Mouse (Mus musculus) liver, embryonic 16.5 days (tissue): Measurements from ENCODE around the gene Ptger1. TPM values are rescaled to one million over a fixed set of nuclear protein-coding genes. Genes with fewer than 3 reads are reported as not detected.

Experiments
- ATAC-seq: fragments of 200-750 bp; cut with Nextera tagmentation; 2 replicates; pipeline ENCODE4 v1.8.0; 2017; ENCODE audit warnings: low read depth, mild to moderate bottlenecking, moderate number of reproducible peaks, moderate library complexity
- H3K27ac ChIP-seq: fragments of 300-500 bp; sonication (generic); 2 replicates; pipeline ENCODE4 v1.5.1; 2014; ENCODE audit warnings: mild to moderate bottlenecking, low read length
- H3K27me3 ChIP-seq: fragments of 300-500 bp; sonication (generic); 2 replicates; pipeline ENCODE4 v1.6.1; 2014; ENCODE audit warnings: low read depth, low read length, mixed read lengths; ENCODE audit not compliant: control insufficient read depth, insufficient read depth
- H3K36me3 ChIP-seq: fragments of 300-500 bp; sonication (generic); 2 replicates; pipeline ENCODE4 v1.6.1; 2014; ENCODE audit warnings: mild to moderate bottlenecking; ENCODE audit not compliant: control insufficient read depth, insufficient read depth
- H3K4me1 ChIP-seq: fragments of 300-500 bp; sonication (generic); 2 replicates; pipeline ENCODE4 v1.6.1; 2014; ENCODE audit warnings: low read depth, low read length, mixed read lengths; ENCODE audit not compliant: control insufficient read depth
- H3K4me2 ChIP-seq: fragments of 300-500 bp; sonication (generic); 2 replicates; pipeline ENCODE4 v1.6.1; 2014; ENCODE audit warnings: low read depth, low read length, mixed read lengths
- H3K4me3 ChIP-seq: fragments of 300-500 bp; sonication (generic); 2 replicates; pipeline ENCODE4 v1.5.1; 2014; ENCODE audit warnings: low read depth, mild to moderate bottlenecking, low read length
- H3K9ac ChIP-seq: fragments of 300-500 bp; sonication (generic); 2 replicates; pipeline ENCODE4 v1.6.1; 2014; ENCODE audit warnings: low read depth, low read length
- H3K9me3 ChIP-seq: fragments of 300-500 bp; sonication (generic); replicated peaks from 2 replicates; pipeline ENCODE4 v1.6.1; 2016; ENCODE audit warnings: low read length; ENCODE audit not compliant: control insufficient read depth
- WGBS: fragments of 180-500 bp; shearing (Covaris S2); extraction: QIAGEN DNeasy Blood & Tissue Kit; methylation state at CpG from one replicate; pipeline ENCODE4 v1.1.7; 2014; ENCODE audit not compliant: insufficient replicate concordance; 5-methylcytosine and 5-hydroxymethylcytosine counted together
- polyA plus RNA-seq: library from polyadenylated mRNA; unstranded; fragments of >200 nt; fragmentation: Nextera tagmentation; extraction: Ambion mirVana; gene quantifications from 2 replicates; pipeline ENCODE4 v1.2.1, GENCODE M21; 2015

Ptger1 gene
- polyA plus RNA-seq, 1 experiment from 2014 or later = 0.53 TPM

- no peaks in the 10 kb centered on the region for H3K27me3 ChIP-seq
- peak overlapping the region; percentile 84 for H3K4me3 ChIP-seq
- peak overlapping the region; percentile 88 for H3K9ac ChIP-seq
- H3K4me2 ChIP-seq = peak overlapping the region; percentile 99
- H3K27ac ChIP-seq = peak overlapping the region; percentile 77
- no peaks in the 10 kb centered on the region for H3K36me3 ChIP-seq
- under 1% methylated on average over 15 of the region's 15 CpGs for WGBS
- no peaks in the 10 kb centered on the region; the same call in 1 of the 2 replicates for H3K9me3 ChIP-seq
- ATAC-seq = peak; percentile 22; the same call in 1 of the 2 replicates
- H3K4me1 ChIP-seq = peaks cover 38% of the 10 kb centered on the region
Measured at GRCm38 (mm10) chr8:83698291-83698660, 31.8 kb downstream of the Ptger1 start.

- Histone ChIP-seq H3K36me3 (no peaks in the 10 kb centered on the region), H3K4me2 (peak within 1 kb of the TSS; percentile 99), H3K9ac (peak within 1 kb of the TSS; percentile 88), H3K4me1 (peaks cover 36% of the 10 kb centered on the region), H3K9me3 (no peaks in the 10 kb centered on the region; the same call in 1 of the 2 replicates), H3K4me3 (peak within 1 kb of the TSS; percentile 84), H3K27ac (peak within 1 kb of the TSS; percentile 77), H3K27me3 (no peaks in the 10 kb centered on the region)
- under 1% methylated on average over 72 of the region's 85 CpGs for WGBS
- peak; percentile 93 for ATAC-seq
Measured at GRCm38 (mm10) chr8:83698661-83699453, 32.4 kb downstream of the Ptger1 start, which contains the start of gene Pkn1. TSS of gene Pkn1 (minus strand) at chr8:83699179.

DNA sequence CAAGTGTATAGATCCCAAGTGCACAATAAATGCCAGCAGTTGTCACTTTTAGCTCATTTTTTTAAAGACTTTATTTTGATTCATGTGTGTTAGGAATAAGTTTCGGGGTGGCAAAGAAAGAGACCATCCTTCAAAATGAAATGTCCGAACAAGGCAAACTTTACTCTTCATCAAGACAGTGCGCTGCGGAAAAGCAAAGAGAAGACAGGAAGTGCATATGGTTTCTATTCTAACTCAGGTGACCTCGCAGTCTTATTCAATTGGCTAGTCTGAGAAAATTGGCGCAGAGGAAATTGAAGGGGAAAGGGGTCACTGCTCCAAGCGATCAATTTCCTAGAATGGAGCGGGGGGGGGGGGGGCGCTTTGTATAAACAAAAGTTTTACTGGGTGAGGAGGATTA, 33.1 kb downstream of the Ptger1 start:
- Histone ChIP-seq H3K27me3 (no peaks in the 10 kb centered on the region), H3K9me3 (no peaks in the 10 kb centered on the region; the same call in 1 of the 2 replicates), H3K4me3 (peak overlapping the region; percentile 84), H3K36me3 (no peaks in the 10 kb centered on the region), H3K9ac (peak overlapping the region; percentile 88), H3K4me2 (peak overlapping the region; percentile 99), H3K4me1 (peaks cover 29% of the 10 kb centered on the region), H3K27ac (peak overlapping the region; percentile 68)
- WGBS = 15% methylated on average over 9 of the region's 9 CpGs
- no peak for ATAC-seq

GRCm38 (mm10) chr8:83700423-83701085, 34.1 kb downstream of the Ptger1 start:
- ATAC-seq = no peak
- Histone ChIP-seq H3K36me3 (no peaks in the 10 kb centered on the region), H3K4me2 (no peak overlapping the region), H3K27me3 (no peaks in the 10 kb centered on the region), H3K4me3 (no peak overlapping the region), H3K9me3 (no peaks in the 10 kb centered on the region; the same call in 1 of the 2 replicates), H3K27ac (no peak overlapping the region), H3K9ac (no peak overlapping the region), H3K4me1 (peaks cover 23% of the 10 kb centered on the region)
- 54% methylated on average over 9 of the region's 9 CpGs for WGBS

- 65% methylated on average over 4 of the region's 4 CpGs for WGBS
- no peak for ATAC-seq
- no peak overlapping the region for H3K4me2 ChIP-seq
Measured at GRCm38 (mm10) chr8:83703426-83703825, 36.9 kb downstream of the Ptger1 start.

DNA sequence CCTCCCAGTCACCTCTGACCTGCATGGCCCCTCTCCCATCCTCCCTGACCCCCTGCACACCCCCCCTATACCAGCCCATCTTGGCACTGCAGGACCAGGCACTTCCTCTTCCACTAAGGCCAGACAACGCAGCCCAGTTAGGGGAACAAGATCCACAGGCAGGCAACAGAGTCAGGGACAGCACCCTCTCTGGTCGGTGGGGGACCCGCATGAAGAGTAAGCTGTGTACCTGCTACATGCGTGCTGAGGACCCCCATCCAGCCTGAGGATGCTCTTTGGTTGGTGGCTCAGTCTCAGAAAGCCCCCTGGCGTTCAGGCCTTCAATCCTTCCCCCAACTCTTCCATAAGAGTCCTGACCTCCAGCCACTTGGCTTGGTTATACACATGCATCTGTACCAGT, 39.9 kb downstream of the Ptger1 start:
- Histone ChIP-seq H3K36me3 (no peaks in the 10 kb centered on the region), H3K27ac (no peak overlapping the region), H3K4me2 (no peak overlapping the region), H3K27me3 (no peaks in the 10 kb centered on the region), H3K4me1 (no peaks in the 10 kb centered on the region), H3K9ac (no peak overlapping the region), H3K4me3 (no peak overlapping the region), H3K9me3 (no peaks in the 10 kb centered on the region; the same call in 1 of the 2 replicates)
- no peak for ATAC-seq
- 42% methylated on average over 5 of the region's 5 CpGs for WGBS

More at GRCm38 (mm10) chr8:83703426-83703825, 36.9 kb downstream of the Ptger1 start:
- H3K4me3 ChIP-seq = no peak overlapping the region
- H3K36me3 ChIP-seq = no peaks in the 10 kb centered on the region
- H3K27ac ChIP-seq = no peak overlapping the region
- H3K9me3 ChIP-seq = no peaks in the 10 kb centered on the region; the same call in 1 of the 2 replicates
- no peak overlapping the region for H3K9ac ChIP-seq
- H3K4me1 ChIP-seq = peaks cover 10% of the 10 kb centered on the region
- no peaks in the 10 kb centered on the region for H3K27me3 ChIP-seq

GRCm38 (mm10) chr8:83707554-83707953, 41.1 kb downstream of the Ptger1 start:
- no peaks in the 10 kb centered on the region for H3K27me3 ChIP-seq
- H3K9ac ChIP-seq = no peak overlapping the region
- H3K4me1 ChIP-seq = no peaks in the 10 kb centered on the region
- no peak overlapping the region for H3K4me3 ChIP-seq
- H3K9me3 ChIP-seq = no peaks in the 10 kb centered on the region
- H3K27ac ChIP-seq = no peak overlapping the region
- WGBS = 59% methylated on average over 8 of the region's 8 CpGs
- ATAC-seq = no peak
- H3K36me3 ChIP-seq = no peaks in the 10 kb centered on the region
- H3K4me2 ChIP-seq = no peak overlapping the region

DNA sequence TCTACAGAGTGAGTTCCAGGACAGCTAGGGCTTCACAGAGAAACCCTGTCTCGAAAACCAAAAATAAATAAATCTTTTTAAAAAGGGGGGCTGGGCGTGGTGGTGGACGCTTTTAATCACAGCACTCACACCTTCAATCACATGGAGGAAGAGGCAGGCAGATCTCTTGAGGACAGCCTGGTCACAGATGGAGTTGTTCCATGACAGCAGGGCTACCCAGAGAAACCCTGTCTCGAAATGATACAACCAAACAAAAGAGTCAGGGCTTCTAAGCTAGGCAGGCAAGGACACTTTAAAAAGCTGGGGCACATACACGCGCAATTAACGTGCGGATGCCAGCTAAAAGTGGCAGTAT, 48.2 kb downstream of the Ptger1 start:
- 8% methylated on average over 8 of the region's 8 CpGs for WGBS
- H3K9ac ChIP-seq = no peak overlapping the region
- peak overlapping the region; percentile 90 for H3K4me3 ChIP-seq
- no peak overlapping the region for H3K27ac ChIP-seq
- H3K27me3 ChIP-seq = no peaks in the 10 kb centered on the region
- H3K4me2 ChIP-seq = peak overlapping the region; percentile 74
- peak; percentile 0; the same call in 1 of the 2 replicates for ATAC-seq
- peaks cover 3% of the 10 kb centered on the region; the same call in 1 of the 2 replicates for H3K36me3 ChIP-seq
- H3K9me3 ChIP-seq = no peaks in the 10 kb centered on the region
- peaks cover 16% of the 10 kb centered on the region for H3K4me1 ChIP-seq
